Mouse (Mus musculus): ENCODE data around the gene Tcp10c.
"Not testable (repeated sequence)": the region's sequence is repeated elsewhere in the genome, so short reads cannot be mapped to it uniquely, and the experiment has no call there.

The Tcp10c gene

GRCm38 (mm10) chr17:13354521-13354920 is at the start of gene Tcp10c:
Gene Tcp10c, plus strand, starts transcription at chr17:13354572.
- not testable (repeated sequence) for H3K4me1 ChIP-seq (replicated peaks; ENCODE audit: low read depth, low read length); H3K36me3 ChIP-seq (ENCODE audit: insufficient read depth, low read length); H3K4me3 ChIP-seq (replicated peaks; ENCODE audit: low read length); H3K27me3 ChIP-seq (ENCODE audit: insufficient read depth, low read length); H3K9me3 ChIP-seq (ENCODE audit: low read length)

DNA sequence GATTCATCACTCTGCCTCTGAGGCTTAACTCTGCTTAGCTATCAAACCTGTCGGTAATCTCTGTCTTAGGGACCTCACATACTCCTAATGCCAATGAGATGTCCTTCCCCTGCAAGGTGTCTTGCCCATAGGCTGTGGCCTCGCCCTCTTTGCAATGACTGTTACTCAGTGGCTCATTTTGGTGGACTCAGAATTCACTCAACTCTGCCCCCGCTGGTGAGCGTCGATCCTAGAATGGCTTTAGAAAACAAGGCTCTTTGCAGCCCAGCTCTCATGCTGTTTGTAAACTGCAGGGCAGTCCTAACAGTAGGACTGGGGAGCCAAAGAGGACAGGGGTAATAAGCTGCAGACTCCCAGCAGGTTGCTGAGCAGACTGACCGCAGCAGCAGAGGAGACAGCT is 46.5 kb upstream of the Tcp10c start:
- H3K27me3 ChIP-seq (ENCODE audit: insufficient read depth, low read length); H3K4me3 ChIP-seq (replicated peaks; ENCODE audit: low read length); H3K4me1 ChIP-seq (replicated peaks; ENCODE audit: low read depth, low read length); H3K36me3 ChIP-seq (ENCODE audit: insufficient read depth, low read length): not testable (repeated sequence)
- peaks cover 28% of the 10 kb centered on the region for H3K9me3 ChIP-seq (ENCODE audit: low read length)

GRCm38 (mm10) chr17:13308344-13308743 is 46.0 kb upstream of the Tcp10c start:
- H3K4me3 ChIP-seq (replicated peaks; ENCODE audit: low read length); H3K27me3 ChIP-seq (ENCODE audit: insufficient read depth, low read length); H3K36me3 ChIP-seq (ENCODE audit: insufficient read depth, low read length); H3K4me1 ChIP-seq (replicated peaks; ENCODE audit: low read depth, low read length): not testable (repeated sequence)
- H3K9me3 ChIP-seq (ENCODE audit: low read length), result peaks cover 28% of the 10 kb centered on the region

DNA sequence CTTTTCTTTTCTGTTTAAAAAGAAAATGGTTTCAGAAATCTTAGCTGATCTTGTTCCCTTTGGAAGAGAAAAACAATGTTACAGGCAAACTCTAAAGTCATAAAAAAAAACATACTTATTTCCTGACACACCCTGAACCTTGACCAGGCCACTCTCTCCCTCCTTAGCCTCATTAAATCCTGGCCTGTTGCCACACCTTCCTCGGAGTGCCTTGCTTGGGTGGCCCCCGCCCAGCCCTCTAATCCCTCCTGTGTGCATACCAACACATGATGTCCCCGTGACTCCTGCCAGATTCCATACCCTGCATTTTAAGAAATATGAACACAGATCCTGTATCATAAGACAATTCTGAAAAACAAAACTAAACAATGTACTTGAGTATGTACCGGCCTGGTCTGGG is 45.6 kb upstream of the Tcp10c start:
- H3K9me3 ChIP-seq (ENCODE audit: low read length), result peaks cover 28% of the 10 kb centered on the region
- not testable (repeated sequence) for H3K4me3 ChIP-seq (replicated peaks; ENCODE audit: low read length); H3K36me3 ChIP-seq (ENCODE audit: insufficient read depth, low read length); H3K4me1 ChIP-seq (replicated peaks; ENCODE audit: low read depth, low read length); H3K27me3 ChIP-seq (ENCODE audit: insufficient read depth, low read length)

- H3K9me3 ChIP-seq (ENCODE audit: low read length), result peaks cover 28% of the 10 kb centered on the region
- H3K4me1 ChIP-seq (replicated peaks; ENCODE audit: low read depth, low read length); H3K4me3 ChIP-seq (replicated peaks; ENCODE audit: low read length); H3K36me3 ChIP-seq (ENCODE audit: insufficient read depth, low read length); H3K27me3 ChIP-seq (ENCODE audit: insufficient read depth, low read length): not testable (repeated sequence)
These were observed 45.2 kb upstream of the Tcp10c start for GRCm38 (mm10) chr17:13309182-13309631.

GRCm38 (mm10) chr17:13329967-13330366 is 24.4 kb upstream of the Tcp10c start:
- not testable (repeated sequence) for H3K4me1 ChIP-seq (replicated peaks; ENCODE audit: low read depth, low read length); H3K36me3 ChIP-seq (ENCODE audit: insufficient read depth, low read length); H3K27me3 ChIP-seq (ENCODE audit: insufficient read depth, low read length); H3K4me3 ChIP-seq (replicated peaks; ENCODE audit: low read length); H3K9me3 ChIP-seq (ENCODE audit: low read length)

DNA sequence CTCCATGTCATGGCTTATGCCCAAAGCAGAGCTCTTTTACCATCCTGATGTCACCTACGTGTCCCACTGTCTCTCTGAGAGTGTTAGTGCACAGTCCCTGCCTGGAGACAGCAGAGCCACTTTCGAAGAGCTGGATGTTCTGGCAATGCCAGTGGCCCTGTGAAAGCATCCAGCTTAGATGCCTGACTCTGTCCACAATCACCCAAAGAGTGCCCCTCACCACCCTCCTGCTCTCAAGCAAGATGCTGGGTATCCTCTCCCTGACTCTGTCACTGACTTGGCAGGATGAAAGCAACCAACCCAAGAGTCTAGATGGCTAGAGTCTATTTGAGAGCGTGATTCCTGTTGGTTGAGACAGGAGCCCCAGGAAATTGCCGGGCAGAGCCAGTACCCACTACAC is 23.2 kb upstream of the Tcp10c start:
- not testable (repeated sequence) for H3K4me1 ChIP-seq (replicated peaks; ENCODE audit: low read depth, low read length); H3K27me3 ChIP-seq (ENCODE audit: insufficient read depth, low read length); H3K36me3 ChIP-seq (ENCODE audit: insufficient read depth, low read length); H3K9me3 ChIP-seq (ENCODE audit: low read length); H3K4me3 ChIP-seq (replicated peaks; ENCODE audit: low read length)

DNA sequence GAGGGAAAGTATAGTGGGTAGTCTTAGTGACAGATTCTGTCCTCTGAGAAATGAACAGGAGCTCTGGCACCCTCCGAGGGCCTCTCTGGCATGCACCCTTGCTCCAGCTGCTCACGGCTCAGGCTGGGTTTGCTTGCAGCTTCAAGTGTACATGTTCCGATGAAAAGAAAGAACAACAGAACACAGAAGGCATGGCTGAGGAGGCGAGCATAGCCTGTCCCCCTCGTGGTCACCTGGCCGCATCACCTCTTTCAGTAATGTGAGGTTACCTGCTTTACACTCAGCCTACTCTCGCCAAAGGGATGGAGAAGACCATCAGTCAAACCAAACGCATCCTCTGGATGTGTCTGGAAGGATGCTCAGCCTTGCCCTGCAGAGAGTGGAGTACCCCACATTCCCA is 21.9 kb upstream of the Tcp10c start:
- not testable (repeated sequence) for H3K27me3 ChIP-seq (ENCODE audit: insufficient read depth, low read length); H3K9me3 ChIP-seq (ENCODE audit: low read length); H3K4me3 ChIP-seq (replicated peaks; ENCODE audit: low read length); H3K36me3 ChIP-seq (ENCODE audit: insufficient read depth, low read length); H3K4me1 ChIP-seq (replicated peaks; ENCODE audit: low read depth, low read length)

- H3K9me3 ChIP-seq (ENCODE audit: low read length); H3K4me3 ChIP-seq (replicated peaks; ENCODE audit: low read length); H3K36me3 ChIP-seq (ENCODE audit: insufficient read depth, low read length); H3K4me1 ChIP-seq (replicated peaks; ENCODE audit: low read depth, low read length); H3K27me3 ChIP-seq (ENCODE audit: insufficient read depth, low read length): not testable (repeated sequence)
- TF ChIP-seq CTCF (conservative IDR thresholded peaks at IDR 0.05; ENCODE audit: low read length), result peak; percentile 35
These were observed 17.2 kb upstream of the Tcp10c start for GRCm38 (mm10) chr17:13336979-13337749.

GRCm38 (mm10) chr17:13337931-13338330 is 16.4 kb upstream of the Tcp10c start:
- H3K27me3 ChIP-seq (ENCODE audit: insufficient read depth, low read length); H3K9me3 ChIP-seq (ENCODE audit: low read length); H3K4me1 ChIP-seq (replicated peaks; ENCODE audit: low read depth, low read length); H3K4me3 ChIP-seq (replicated peaks; ENCODE audit: low read length); H3K36me3 ChIP-seq (ENCODE audit: insufficient read depth, low read length): not testable (repeated sequence)
- TF ChIP-seq NANOG (IDR thresholded peaks at IDR 0.05; ENCODE audit: borderline replicate concordance, low read length), result 0 out of 2 replicates have a peak, but pooled peaks have one; percentile 12

- H3K9me3 ChIP-seq (ENCODE audit: low read length); H3K36me3 ChIP-seq (ENCODE audit: insufficient read depth, low read length); H3K27me3 ChIP-seq (ENCODE audit: insufficient read depth, low read length); H3K4me3 ChIP-seq (replicated peaks; ENCODE audit: low read length); H3K4me1 ChIP-seq (replicated peaks; ENCODE audit: low read depth, low read length): not testable (repeated sequence)
These were observed 14.3 kb upstream of the Tcp10c start for GRCm38 (mm10) chr17:13340071-13340470.

- H3K4me3 ChIP-seq (replicated peaks; ENCODE audit: low read length); H3K27me3 ChIP-seq (ENCODE audit: insufficient read depth, low read length); H3K9me3 ChIP-seq (ENCODE audit: low read length); H3K4me1 ChIP-seq (replicated peaks; ENCODE audit: low read depth, low read length); H3K36me3 ChIP-seq (ENCODE audit: insufficient read depth, low read length): not testable (repeated sequence)
These were observed 8.4 kb upstream of the Tcp10c start for GRCm38 (mm10) chr17:13345923-13346322.

DNA sequence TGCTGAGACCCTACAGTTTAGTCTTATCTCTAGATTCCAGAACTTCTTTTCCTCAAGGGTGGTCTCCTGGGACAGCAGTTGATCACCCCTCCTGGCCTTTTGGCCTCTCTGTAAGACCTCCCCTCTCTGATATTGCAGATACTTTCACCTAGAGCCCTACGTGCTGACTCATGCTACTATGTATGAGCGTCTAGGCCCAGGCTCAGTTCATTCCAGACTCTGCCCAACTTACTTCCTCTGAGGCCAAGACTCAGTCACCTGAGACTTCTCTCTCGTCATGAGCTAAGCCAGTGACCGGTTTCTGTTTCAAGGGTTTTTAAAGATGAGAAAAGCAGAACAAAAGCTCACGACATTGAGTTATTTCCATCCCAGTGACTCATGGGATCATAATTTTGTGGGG is 4.8 kb upstream of the Tcp10c start:
- not testable (repeated sequence) for H3K4me3 ChIP-seq (replicated peaks; ENCODE audit: low read length); H3K9me3 ChIP-seq (ENCODE audit: low read length); H3K36me3 ChIP-seq (ENCODE audit: insufficient read depth, low read length); H3K27me3 ChIP-seq (ENCODE audit: insufficient read depth, low read length); H3K4me1 ChIP-seq (replicated peaks; ENCODE audit: low read depth, low read length)

DNA sequence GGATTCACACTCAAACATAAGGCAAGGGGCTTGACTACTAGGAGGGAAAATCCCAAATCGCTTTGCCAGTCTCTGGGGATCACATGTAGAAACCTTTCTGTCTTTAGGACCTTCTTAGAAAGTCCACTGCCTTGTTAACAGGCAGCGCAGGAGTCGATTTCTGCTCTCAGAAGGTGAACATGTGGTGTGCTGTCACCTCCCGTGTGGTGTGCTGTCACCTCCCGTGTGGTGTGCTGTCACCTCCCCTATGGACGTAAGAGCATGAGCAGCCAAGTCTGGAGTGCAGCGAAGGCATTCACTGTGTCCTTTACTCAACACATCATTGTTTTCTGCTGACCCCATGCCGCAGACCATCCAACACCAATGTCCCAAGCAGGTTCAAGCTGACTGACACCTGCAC is 1.1 kb upstream of the Tcp10c start:
- H3K4me1 ChIP-seq (replicated peaks; ENCODE audit: low read depth, low read length); H3K9me3 ChIP-seq (ENCODE audit: low read length); H3K36me3 ChIP-seq (ENCODE audit: insufficient read depth, low read length); H3K4me3 ChIP-seq (replicated peaks; ENCODE audit: low read length); H3K27me3 ChIP-seq (ENCODE audit: insufficient read depth, low read length): not testable (repeated sequence)

DNA sequence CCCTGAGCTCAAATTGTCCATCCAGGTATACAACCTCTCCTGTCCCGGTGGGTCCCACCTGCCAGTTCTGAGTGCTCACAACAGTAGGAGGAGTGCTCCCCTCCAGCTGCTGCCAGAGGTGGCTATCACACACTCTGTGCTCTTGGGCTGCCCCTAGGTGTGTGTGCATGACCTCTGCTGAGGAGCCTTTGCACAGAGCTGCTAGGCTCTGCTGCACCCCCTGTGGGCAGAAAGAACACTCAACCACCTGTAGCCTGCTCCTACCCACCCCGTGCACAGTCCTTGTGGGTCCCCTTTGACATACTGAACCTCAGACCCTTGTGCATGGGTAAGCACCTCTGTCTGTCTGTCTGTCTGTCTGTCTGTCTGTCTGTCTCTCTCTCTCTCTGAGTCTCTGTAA is 8.1 kb downstream of the Tcp10c start:
- H3K4me3 ChIP-seq (replicated peaks; ENCODE audit: low read length); H3K36me3 ChIP-seq (ENCODE audit: insufficient read depth, low read length); H3K27me3 ChIP-seq (ENCODE audit: insufficient read depth, low read length); H3K9me3 ChIP-seq (ENCODE audit: low read length); H3K4me1 ChIP-seq (replicated peaks; ENCODE audit: low read depth, low read length): not testable (repeated sequence)
